Mouse (Mus musculus) adrenal gland, adult (tissue): ENCODE results near the gene C1qtnf1.

ENCODE experiments used
- DNase-seq, 2 experiments: peaks; one replicate each; pipeline ENCODE4 v3.0.0; 2022 to 2023; ENCODE audit warnings: low spot score in 1 of 2; ENCODE audit not compliant: inconsistent age in 2 of 2

Gene C1qtnf1

GRCm38 (mm10) chr11:118470234-118470966, 42.4 kb downstream of the C1qtnf1 start:
- DNase-seq, result no peak

DNA sequence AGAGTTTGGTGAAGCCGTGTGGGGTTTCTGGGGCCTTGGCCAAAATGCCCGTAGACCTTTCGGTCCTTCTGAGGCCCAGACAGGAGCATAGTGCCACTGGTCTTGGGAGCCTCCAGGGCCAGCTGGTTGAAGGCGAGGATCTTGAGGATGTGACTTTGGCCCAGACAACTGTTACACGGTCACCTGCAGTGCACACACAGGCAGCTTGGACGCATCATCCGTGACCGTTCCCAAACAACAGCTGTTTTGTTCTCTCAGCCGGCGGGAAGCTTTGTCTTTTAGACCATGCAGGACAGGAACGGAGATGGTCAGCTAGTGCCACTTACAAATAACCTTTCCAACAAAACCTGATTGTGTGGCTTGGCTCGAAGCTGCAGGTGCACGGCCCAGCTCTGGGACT, 43.7 kb downstream of the C1qtnf1 start:
- no peak for DNase-seq

GRCm38 (mm10) chr11:118473161-118473560, 45.2 kb downstream of the C1qtnf1 start:
- no peak for DNase-seq

GRCm38 (mm10) chr11:118473842-118474500, 46.0 kb downstream of the C1qtnf1 start:
- no peak for DNase-seq

DNA sequence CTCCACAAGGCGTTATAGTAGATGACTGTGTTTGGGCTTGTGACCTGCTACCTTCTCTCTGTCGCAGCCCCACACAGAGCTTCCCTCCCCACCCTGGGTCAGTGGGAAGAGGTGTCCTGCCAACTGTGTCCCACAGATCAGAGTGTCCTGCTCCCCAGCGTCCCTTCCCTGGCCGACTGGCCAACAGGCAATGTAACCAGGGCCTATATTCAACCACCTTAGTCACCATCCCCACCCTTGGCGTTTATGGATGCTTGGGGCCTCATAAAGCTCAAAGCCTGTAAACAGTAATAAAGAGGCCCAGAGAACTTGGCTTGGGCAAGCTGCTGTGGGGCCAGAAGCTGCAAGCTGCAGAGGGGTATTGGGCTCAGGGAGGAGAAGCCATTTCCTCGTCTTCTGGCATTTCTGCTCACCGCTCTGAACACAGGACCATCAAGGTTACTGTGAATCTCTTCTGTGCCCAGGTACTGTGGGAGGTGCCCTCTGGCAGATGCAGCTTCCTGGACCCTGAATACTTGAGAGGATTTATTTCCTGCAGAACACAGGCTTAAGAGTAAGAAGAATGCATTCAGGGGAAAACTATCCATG, 47.6 kb downstream of the C1qtnf1 start:
- DNase-seq, result no peak

DNA sequence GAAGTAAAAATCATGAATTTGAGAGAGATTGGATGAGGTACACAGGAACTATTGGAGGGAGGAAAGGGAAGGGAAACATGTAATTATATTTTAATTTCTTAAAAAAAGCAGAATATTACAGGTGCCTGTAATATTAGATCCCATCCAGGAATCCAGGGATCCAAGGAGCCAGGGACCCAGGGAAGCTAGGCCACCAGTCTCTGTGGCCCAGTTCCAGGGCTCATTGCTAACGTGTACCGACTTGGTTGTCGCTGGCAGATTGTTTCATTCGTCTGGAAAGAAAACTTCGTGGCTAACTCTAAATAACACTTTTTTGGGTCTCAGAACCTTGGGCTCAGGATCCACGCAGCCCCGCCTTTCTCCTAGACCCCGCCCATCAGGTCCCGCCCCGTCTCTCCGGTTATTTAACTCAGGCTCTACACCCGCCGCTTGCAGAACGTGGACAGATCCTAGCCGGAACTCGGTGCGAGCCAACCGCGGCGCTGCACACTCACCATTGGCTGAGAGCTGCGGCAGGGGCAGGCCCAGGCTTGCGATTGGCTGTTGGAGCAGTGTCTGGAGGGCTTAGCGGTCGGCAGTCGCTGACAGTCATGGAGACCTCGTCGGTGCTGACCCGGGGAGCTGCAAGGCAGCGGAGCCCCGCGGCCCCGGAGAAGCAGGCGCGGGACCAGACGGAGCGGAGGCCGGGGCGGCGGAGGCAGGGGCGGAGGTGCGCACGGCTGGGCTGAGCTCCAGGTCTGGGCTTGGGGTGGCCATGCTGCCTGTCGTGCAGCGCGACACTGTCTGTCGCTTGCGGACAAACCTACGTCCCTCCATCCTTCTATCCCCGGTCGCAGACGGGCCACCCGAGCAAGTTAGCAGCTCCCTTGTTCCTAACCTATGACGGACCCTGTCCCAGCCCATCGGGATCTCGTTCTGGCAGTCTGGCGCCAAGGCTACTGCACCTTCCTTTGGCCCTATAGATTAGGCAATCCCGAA, 48.7 kb downstream of the C1qtnf1 start, which contains the start of gene Engase:
TSS of gene Engase (plus strand) at position 434 of the 978 bp plus-strand sequence.
- peak; percentile 98 to 99 for DNase-seq

- DNase-seq, result peak; percentile 87 to 94
Measured at GRCm38 (mm10) chr11:118479776-118480175, 51.8 kb downstream of the C1qtnf1 start.

DNA sequence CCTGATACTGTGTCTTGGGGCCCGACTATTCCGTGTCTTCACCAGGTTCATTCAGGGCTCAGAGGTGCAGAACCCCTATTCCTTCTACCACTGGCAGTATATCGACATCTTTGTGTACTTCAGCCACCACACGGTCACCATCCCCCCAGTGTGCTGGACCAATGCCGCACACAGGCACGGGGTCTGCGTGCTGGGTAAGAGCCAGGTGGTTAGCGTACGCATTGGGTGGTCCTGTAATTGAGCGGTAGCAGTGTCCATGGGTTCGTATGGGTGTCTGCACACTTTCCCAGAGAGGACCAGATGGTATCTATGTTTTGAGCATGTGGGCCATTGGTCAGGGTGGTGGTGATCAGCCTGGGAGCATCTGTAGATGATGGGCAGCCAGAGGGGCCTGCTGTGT, 53.2 kb downstream of the C1qtnf1 start:
- DNase-seq, result no peak

DNA sequence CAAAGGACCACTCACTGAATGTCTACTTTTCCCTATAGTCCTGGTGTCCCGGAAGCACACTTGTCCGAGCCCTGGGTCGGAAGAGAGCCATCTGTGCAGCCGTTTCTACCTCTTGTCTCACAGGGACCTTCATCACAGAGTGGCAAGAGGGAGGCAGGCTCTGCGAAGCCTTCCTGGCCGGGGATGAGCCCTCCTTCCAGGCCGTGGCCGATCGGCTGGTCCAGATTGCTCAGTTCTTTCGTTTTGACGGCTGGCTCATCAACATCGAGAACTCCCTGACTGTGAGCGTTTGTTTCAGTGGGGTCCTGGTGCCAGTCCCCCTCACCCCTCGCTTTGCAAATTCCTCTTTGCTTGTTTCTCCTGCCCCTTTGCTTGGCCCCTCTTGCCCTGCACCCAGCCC, 53.7 kb downstream of the C1qtnf1 start:
- DNase-seq, result no peak

GRCm38 (mm10) chr11:118484169-118484568, 56.2 kb downstream of the C1qtnf1 start:
- no peak for DNase-seq

DNA sequence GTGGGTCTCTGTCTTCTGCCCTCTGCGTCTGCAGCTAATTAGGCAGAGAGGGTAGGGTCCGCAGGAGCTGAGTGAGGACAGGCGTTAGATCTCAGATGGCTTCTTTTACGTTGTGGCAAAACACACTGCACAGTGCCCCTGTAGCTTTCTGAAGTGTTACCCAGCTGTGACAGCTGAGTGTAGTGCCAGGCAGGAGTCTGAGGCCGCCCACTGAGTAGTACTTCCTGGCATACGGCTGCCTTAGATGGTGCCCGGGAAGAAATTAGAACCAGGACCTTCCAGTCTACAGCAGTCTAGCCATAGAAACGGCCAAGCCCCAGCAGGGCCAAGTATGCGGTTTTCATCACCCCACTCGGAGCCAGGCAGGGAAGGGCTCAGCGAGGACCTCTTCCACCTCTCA, 57.3 kb downstream of the C1qtnf1 start:
- no peak for DNase-seq

DNA sequence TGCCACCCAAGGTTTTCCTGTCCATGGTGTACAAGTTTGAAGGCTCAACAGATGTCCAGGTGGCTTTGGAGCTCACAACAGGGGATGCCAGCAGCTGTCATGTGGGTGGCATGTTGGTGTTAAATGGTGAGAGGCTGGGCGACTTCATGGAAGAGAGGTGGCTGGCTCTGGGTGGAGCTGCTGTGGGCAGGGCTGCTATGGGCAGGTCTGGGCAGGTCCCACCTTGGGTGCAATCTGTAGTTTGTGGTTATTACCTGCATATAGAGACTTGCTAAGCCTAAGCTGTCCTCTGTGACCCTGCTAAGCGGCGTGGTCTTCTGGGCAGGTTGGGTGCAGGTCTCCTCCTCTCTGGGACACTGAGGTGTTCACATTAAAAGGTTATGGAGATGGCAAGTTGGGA, 57.8 kb downstream of the C1qtnf1 start:
- DNase-seq, result no peak

- no peak for DNase-seq
Measured at GRCm38 (mm10) chr11:118486281-118486680, 58.3 kb downstream of the C1qtnf1 start.

- DNase-seq, result no peak
Measured at GRCm38 (mm10) chr11:118486881-118487772, 59.1 kb downstream of the C1qtnf1 start.

DNA sequence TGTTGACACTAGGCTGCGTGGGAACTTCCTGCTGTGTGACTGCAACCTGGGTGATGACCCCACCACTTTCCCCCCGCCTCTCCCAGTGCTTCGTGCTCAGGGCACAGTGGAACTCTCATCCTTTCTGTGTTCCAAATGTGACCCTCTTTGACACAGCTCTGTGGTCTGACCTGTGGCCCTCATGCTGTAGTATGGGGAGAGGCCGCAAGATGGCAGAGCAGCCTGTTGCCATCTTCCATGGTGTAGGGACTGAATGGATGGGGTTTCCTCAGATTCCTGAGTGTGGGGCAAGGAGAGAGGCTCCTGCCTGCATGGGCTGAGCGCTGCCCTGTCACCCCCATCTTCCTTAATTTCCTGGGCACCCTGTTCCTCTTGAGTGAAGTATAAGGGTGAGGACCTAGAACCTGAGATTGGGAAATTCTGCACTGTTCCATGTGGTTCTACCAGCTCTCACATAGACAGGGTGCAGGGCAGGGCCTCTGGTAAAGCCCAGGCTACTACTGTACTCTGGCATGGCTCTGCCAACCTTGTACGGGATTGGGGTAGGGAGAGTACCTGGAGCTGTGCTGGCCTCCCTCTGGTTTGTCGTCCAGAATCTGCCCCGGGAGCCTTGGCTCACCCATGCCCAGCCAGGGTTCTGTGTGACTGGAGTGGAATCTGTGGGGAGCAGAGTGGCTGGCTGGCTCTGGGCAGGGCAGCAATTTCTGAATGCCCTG, 60.3 kb downstream of the C1qtnf1 start:
- DNase-seq, result no peak

GRCm38 (mm10) chr11:118488907-118489270, 60.9 kb downstream of the C1qtnf1 start:
- no peak for DNase-seq

- DNase-seq, result peak; percentile 71 to 92
Measured at GRCm38 (mm10) chr11:118490566-118491218, 62.7 kb downstream of the C1qtnf1 start.

GRCm38 (mm10) chr11:118491230-118491629, 63.2 kb downstream of the C1qtnf1 start:
- no peak for DNase-seq

GRCm38 (mm10) chr11:118493458-118493857, 65.5 kb downstream of the C1qtnf1 start:
- no peak for DNase-seq
